Mouse (Mus musculus): ENCODE measurements at regions not wholly inside any gene's neighbourhood (a gene's known extent, or its start where the extent isn't known, plus 50 kb on each side); places are given as distances from the start of the nearest gene placed in this dataset.
"Not testable (repeated sequence)": the region's sequence is repeated elsewhere in the genome, so short reads cannot be mapped to it uniquely, and the experiment has no call there.

GRCm38 (mm10) chr9:115414190-115414589 is 104.0 kb upstream of the Stt3b start:
- DNase-seq (ENCODE audit: low spot score in 2 of 2): no peak

DNA sequence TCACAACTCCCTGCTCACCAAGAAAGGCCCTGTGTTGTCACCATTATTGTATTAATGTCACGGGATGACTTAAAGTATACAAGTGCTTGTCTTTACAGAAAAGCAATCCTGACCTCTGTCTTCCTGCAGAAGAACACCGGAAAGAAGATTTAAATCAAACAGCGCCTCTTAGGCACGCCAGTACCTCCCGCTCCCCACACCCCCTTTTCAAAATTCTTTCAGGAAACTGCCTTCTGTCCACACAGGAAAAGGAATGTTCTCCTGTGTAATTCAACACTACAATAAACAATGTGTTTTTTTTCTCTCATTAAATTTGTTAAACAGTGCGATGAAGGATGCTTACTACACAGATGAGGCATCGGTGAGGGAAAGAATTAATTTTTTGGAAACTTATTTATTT is 112.6 kb upstream of the Stt3b start:
- no peak for DNase-seq (ENCODE audit: low spot score in 2 of 2)

- DNase-seq (ENCODE audit: low spot score in 2 of 2): no peak
Measured at GRCm38 (mm10) chr9:115426682-115427081, 116.5 kb upstream of the Stt3b start.

GRCm38 (mm10) chr9:115430271-115430670 is 120.0 kb upstream of the Stt3b start:
- DNase-seq (ENCODE audit: low spot score in 2 of 2): peak; percentile 14 to 29

DNA sequence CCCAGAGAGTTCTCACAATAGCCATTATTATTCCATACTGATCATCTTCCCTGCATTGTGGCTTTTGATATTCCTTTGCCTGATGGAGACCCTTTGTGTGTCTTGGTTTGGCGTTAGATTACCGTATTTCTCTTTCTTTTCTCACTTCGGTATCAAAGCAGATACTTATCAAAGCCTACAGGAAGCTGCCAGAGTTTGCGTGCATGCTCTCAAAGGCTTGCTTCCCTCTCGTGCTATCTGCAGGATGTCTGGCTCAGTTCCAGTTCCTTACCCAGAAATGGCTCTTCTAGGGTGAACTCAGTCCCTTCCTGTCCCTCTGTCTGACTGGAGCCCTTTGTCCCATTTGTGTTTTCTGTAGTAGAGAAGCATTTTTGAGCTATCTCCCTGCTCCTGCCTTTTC is 124.5 kb upstream of the Stt3b start:
- no peak for DNase-seq (ENCODE audit: low spot score in 2 of 2)

DNA sequence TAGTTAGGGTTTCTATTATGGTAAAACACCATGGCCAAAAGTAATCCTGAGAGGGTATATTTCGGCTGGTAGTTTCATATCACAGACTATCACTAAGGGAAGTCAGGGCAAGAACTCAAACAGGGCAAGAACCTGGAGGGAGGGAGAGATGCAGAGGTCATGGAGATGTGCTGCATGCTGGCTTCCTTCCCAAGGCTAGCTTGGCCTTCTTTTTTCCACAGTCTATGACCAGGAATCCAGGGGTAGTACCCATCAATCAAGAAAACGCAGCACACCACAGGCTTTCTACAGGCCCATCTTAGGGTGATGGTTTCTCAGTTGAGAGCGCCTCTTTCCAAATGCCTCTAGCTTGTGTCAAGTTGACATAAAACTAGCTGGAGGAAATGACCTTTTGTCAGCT is 126.1 kb upstream of the Stt3b start:
- no peak for DNase-seq (ENCODE audit: low spot score in 2 of 2)

DNA sequence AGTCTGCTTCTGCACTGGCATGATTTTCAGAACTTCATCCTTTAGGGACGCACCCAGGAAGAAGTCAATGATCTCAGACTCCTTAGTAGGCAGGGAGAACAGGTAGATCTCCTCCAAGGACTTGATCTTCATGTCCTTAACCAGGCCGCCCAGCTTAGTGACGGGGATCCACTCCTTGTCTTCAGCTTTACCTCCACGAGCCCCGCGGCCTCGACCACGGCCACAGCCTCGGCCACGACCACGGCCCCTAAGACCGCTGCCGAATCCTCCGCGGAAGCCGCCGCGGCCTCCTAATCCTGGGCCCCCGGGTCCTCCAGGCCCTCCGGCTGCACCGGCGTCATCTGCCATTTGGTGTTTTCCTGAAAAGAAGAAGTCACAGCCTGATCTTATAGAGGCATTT is 128.0 kb upstream of the Stt3b start:
- not testable (repeated sequence) for DNase-seq (ENCODE audit: low spot score in 2 of 2)

- no peak for DNase-seq (ENCODE audit: low spot score in 2 of 2)
Measured at GRCm38 (mm10) chr9:115446681-115447080, 136.5 kb upstream of the Stt3b start.

DNA sequence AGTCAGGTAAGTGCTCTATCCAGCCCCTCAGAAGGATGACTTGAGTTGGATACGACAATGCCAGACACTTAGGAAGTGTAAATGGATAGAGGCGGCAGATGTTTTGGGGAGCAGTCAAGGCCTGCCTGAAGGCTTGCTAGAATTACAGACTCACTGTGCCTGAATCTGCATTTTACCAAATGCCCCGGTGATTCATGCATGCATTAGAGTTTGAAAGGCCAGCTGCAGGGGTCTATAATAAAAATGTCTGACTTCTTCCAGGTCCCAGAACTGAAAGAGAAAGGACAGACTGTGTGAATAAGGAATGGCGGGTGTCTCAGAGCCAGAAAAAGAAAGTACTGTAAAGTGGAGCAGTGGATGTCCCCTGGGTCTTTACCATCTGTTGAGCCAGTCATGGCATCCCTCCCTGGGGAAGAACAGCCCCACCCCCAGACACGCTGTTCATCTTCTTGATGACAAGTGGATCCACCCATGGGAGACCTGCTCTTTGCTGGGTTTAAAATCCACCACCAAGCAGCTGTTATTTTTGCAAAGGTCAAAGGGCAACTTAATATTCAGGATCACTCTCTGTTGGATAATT is 140.6 kb upstream of the Stt3b start:
- DNase-seq (ENCODE audit: low spot score in 2 of 2): no peak

- no peak for DNase-seq (ENCODE audit: low spot score in 2 of 2)
Measured at GRCm38 (mm10) chr9:115454771-115455170, 144.6 kb upstream of the Stt3b start.

DNA sequence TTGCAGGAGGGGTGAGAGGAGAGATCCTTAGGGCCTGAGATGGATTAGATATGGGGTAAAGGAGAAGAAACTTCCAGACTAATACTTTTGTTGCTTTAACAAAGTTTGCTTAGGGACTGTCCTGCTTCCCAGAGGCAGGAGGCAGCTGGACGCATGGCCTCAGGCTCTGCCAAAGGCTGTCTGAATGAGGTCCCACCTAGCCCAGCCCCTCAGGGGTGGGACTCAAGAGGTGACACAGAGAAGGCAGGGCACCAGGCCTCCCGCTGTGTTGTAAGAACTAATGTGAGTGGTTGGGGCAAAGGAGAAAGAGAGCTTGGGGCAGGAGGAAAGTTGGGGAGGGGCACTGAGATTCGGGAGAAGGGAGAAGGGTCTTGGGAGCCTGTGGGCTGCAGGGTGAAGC is 145.9 kb upstream of the Stt3b start:
- no peak for DNase-seq (ENCODE audit: low spot score in 2 of 2)

DNA sequence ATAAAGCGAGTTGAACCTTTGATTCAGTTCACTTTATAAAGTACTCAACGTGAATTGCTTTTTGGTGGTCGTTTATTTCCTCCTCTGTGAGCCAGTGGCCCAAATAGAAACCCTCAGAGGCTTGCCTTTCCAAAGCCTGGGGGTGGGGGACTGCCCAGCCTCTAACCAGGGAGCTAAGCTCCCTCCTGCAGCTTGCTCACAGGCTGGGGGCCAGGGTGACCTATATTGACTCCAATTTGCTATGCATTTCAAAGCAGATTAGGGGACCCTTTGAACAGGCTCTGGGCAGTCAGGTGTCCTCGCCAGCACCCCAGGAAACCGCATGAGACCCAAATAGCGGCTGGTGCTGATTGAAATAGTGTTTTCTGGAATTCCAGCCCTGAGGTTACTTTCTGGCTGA is 146.4 kb upstream of the Stt3b start:
- DNase-seq (ENCODE audit: low spot score in 2 of 2): no peak

GRCm38 (mm10) chr9:115457889-115458710 is 147.9 kb upstream of the Stt3b start:
- no peak for DNase-seq (ENCODE audit: low spot score in 2 of 2)

DNA sequence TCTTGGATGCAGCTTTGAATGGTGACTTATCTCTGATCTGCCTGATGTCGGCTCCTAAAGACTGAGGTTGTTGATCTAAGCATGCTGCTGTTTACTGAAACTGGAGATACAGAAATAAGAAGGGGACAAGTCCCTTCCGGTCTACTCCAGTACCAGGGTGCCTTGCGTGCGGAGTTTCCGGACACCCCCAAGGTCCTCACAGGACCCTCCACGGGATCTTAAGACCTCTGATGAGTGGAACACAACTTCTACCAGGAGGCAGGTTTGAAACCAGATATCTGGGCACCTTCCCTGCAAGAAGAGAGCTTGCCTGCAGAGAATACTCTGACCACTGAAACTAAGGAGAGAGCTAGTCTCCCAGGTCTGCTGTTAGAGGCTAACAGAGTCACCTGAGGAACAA is 148.9 kb upstream of the Stt3b start:
- DNase-seq (ENCODE audit: low spot score in 2 of 2): not testable (repeated sequence)

GRCm38 (mm10) chr9:115465326-115465725 is 155.1 kb upstream of the Stt3b start:
- no peak for DNase-seq (ENCODE audit: low spot score in 2 of 2)

- no peak for DNase-seq (ENCODE audit: low spot score in 2 of 2)
Measured at GRCm38 (mm10) chr9:115468641-115469040, 158.4 kb upstream of the Stt3b start.

- no peak for DNase-seq (ENCODE audit: low spot score in 2 of 2)
Measured at GRCm38 (mm10) chr9:115471582-115471981, 161.4 kb upstream of the Stt3b start.

DNA sequence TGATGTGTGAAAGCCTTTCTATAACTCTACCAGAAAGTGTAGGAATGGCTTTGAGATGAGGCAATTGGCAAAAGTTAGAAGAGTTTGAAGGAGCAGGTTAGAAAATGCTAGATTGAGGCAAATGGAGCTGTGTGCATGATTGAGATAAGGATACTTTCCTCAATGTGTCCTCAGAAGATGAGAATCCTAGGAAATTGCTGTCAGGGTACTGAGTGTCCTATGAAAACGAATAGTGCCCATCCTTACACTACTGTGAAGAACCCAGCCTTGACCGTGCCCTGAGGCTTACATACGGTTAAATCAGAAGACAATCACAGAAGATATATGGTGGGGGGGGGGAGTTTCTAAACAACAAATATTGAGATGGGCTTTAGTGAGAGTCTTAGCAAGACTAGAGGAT is 162.8 kb upstream of the Stt3b start:
- DNase-seq (ENCODE audit: low spot score in 2 of 2): no peak

GRCm38 (mm10) chr9:115473847-115474246 is 163.6 kb upstream of the Stt3b start:
- no peak for DNase-seq (ENCODE audit: low spot score in 2 of 2)

DNA sequence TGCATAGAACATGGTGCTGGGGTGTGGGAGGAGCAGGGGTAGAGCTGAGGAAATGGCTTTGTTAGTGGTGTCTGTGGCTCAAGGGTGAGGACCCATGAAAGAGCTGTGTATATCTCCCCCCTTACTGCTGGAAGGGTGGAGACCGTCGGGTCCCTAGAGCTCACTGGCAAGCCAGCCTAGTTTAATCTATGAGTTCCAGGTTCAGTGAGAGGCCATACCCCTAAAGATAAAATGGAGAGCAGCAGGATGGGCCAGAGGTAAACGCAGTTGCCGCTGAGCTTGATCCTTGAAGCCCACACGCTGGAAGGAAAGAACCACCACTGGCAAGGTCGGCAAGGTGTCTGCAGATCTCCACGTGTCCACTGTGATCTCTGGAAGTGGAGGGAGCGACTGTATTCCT is 164.1 kb upstream of the Stt3b start:
- no peak for DNase-seq (ENCODE audit: low spot score in 2 of 2)

GRCm38 (mm10) chr9:115476205-115476604 is 166.0 kb upstream of the Stt3b start:
- no peak for DNase-seq (ENCODE audit: low spot score in 2 of 2)

DNA sequence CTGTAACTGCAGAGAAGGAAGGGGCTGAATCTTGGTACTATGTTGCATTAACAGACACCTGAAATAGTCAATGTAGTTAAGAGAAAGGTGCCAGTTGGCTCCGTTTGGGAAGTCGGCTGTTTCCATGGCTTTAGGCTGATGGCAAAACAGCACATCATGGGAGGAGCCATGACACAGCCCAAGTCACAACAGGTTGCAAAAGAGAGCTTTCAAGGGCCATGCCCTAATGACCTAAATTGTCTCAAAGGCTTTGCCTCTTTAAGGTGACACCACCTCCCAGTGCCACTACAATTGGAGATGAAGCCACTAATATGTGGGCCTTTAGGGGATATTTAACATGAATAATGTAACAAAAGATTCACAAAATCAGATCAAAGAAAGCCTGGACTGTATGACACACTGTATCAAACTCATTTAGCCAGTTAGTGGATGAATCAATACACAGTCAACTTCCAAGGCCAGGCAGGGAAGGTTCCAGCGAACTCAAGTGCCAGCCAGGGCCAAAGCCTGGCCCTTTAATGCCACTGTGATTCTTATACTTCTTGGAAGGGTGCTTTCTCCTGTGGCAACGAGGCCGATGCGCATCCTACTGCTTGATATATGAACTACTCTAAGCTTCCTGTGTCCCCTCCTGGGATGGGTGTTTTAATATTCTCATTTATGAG is 167.5 kb upstream of the Stt3b start:
- no peak for DNase-seq (ENCODE audit: low spot score in 2 of 2)

DNA sequence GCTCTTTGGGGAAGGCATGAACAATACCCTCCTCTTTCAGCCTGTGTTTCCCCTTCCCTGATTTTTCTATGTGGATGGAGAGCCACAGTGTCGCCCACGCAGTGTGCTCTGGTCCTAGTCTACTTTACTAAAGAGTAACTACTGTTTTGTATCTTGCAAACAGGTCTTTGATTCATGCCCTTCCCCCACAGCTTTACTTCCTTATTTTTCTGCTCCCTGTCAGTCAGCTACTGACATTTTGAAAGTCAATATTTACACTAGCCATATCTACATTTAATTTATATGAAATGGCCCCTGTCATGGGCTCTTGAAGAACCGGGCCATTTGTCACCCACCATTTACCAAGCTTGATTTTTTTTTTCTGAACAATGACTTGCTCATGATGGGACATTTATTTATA is 168.7 kb upstream of the Stt3b start:
- no peak for DNase-seq (ENCODE audit: low spot score in 2 of 2)
